Mouse (Mus musculus) bone marrow, adult 2 months (tissue): Measurements from ENCODE around the gene Grik4.

ENCODE experiments used
- CTCF ChIP-seq: fragments of 200-500 bp; IDR thresholded peaks from 2 replicates; pipeline ENCODE4 v1.5.1; 2011; ENCODE audit warnings: low read length, control low read depth; ENCODE audit not compliant: control insufficient read depth, insufficient read depth
- POLR2A ChIP-seq: fragments of 200-500 bp; IDR thresholded peaks from 2 replicates; pipeline ENCODE4 v1.6.1; 2011; ENCODE audit warnings: low read depth, mild to moderate bottlenecking, control low read depth, low read length, borderline replicate concordance; ENCODE audit not compliant: control insufficient read depth

- no peak for TF ChIP-seq POLR2A
- TF ChIP-seq CTCF: no peak
Observed at GRCm38 (mm10) chr9:42865036-42865829, 79.1 kb downstream of the Grik4 start.
